Mouse (Mus musculus) cortical plate, adult 2 months (tissue): ENCODE measurements around the gene Slit1. TPM values are rescaled to one million over a fixed set of nuclear protein-coding genes. Genes with fewer than 3 reads are reported as not detected.

Experiments used
- H3K27ac ChIP-seq: fragments of 200-500 bp; 2 replicates; pipeline ENCODE4 v1.5.1; 2012; ENCODE audit warnings: low read length, control low read depth, inconsistent platforms; ENCODE audit not compliant: insufficient read depth
- H3K4me1 ChIP-seq: fragments of 200-500 bp; 2 replicates; pipeline ENCODE4 v1.6.1; 2011; ENCODE audit warnings: low read length; ENCODE audit not compliant: control insufficient read depth, insufficient read depth
- H3K4me3 ChIP-seq: fragments of 200-500 bp; 2 replicates; pipeline ENCODE4 v1.5.1; 2011; ENCODE audit warnings: mild to moderate bottlenecking, low read length, control low read depth; ENCODE audit not compliant: insufficient read depth
- CTCF ChIP-seq: fragments of 200-500 bp; IDR thresholded peaks from 2 replicates; pipeline ENCODE4 v1.5.1; 2011; ENCODE audit warnings: mild to moderate bottlenecking, control low read depth, low read length; ENCODE audit not compliant: insufficient read depth; ENCODE audit errors: extremely low read depth
- POLR2A ChIP-seq: fragments of 200-500 bp; IDR thresholded peaks from 2 replicates; pipeline ENCODE4 v1.6.1; 2011; ENCODE audit warnings: mild to moderate bottlenecking, low read length, control low read depth; ENCODE audit not compliant: insufficient read depth; ENCODE audit errors: extremely low read depth
- polyA plus RNA-seq: library from polyadenylated mRNA; depleted of rRNA; stranded (reverse); fragments of >200 nt; gene quantifications from 2 replicates; pipeline ENCODE4 v1.2.3, GENCODE M21; 2012

Gene Slit1
- polyA plus RNA-seq, 1 experiment = 20.3 TPM

GRCm38 (mm10) chr19:41589681-41590080, 153.8 kb downstream of the Slit1 start:
- no peak overlapping the region for H3K27ac ChIP-seq
- H3K4me1 ChIP-seq = no peaks in the 10 kb centered on the region
- TF ChIP-seq CTCF = no peak
- no peak for TF ChIP-seq POLR2A
- no peak overlapping the region for H3K4me3 ChIP-seq

GRCm38 (mm10) chr19:41589026-41589425, 154.4 kb downstream of the Slit1 start:
- Histone ChIP-seq H3K27ac (no peak overlapping the region), H3K4me1 (no peaks in the 10 kb centered on the region), H3K4me3 (no peak overlapping the region)
- TF ChIP-seq CTCF (no peak), POLR2A (no peak)

DNA sequence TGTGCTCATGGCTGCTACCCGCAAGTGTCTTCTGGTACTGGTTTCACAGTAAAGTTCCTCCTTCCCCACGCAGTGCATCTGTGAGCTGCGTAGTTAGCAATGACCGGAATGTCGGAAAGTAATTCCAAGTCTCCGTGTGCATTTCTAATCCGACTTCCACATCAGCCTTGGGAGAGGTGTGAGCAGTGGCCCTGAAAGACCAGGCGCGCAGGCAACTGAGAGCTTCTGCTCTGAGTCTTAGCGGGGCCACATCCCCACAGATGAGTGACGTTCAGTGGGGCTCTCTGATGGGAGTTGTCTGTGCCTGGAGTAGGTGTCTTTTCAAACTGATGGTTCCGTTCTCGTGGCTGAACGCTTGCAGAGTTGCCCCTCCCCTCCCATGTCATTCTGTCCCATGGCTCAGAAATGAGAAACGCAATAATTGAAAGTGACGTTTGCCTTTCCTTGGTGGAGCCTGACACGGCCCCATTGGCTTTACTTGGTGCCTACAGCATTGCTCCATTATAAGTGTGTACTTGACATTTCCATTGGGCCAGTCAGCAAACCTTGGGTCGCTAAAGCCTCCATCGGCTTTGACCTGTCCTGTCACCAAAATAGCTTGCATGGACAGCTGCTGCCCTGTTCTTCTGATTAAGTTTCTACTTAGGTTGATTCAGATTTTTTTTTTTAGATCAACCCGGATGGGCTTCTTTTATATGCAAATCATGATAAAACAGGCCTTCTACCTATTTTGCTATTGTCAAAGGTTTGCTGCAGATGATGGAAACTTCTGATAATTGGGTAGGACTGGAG, 155.8 kb downstream of the Slit1 start:
- Histone ChIP-seq H3K4me1 (no peaks in the 10 kb centered on the region), H3K4me3 (no peak overlapping the region), H3K27ac (no peak overlapping the region)
- TF ChIP-seq CTCF (no peak), POLR2A (no peak)

GRCm38 (mm10) chr19:41586752-41587151, 156.7 kb downstream of the Slit1 start:
- no peak overlapping the region for H3K27ac ChIP-seq
- no peaks in the 10 kb centered on the region for H3K4me1 ChIP-seq
- TF ChIP-seq POLR2A (no peak), CTCF (no peak)
- H3K4me3 ChIP-seq = no peak overlapping the region

DNA sequence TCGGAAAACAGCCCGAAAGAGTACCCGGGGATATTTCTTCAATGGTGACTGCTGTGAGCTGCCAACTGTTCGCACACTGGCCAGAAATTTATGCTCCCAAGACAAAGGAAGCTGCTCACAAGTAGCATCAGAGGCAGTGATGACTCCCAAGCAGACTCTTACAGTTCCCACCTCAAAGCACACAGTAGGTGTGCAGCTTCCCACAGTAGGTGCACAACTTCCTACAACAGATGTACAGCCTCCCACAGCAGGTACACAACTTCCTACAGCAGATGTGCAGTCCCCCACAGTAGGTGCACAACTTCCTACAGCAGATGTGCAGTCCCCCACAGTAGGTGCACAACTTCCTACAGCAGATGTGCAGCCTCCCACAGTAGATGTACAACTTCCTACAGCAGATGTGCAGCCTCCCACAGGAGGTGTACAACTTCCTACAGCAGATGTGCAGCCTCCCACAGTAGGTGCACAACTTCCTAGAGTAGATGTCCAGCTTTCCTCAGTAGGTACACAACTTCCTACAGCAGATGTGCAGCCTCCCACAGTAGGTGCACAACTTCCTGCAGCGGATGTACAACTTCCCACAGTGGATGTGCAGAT, 160.4 kb downstream of the Slit1 start:
- H3K27ac ChIP-seq = no peak overlapping the region
- H3K4me1 ChIP-seq = 0 out of 2 replicates have a peak, but pooled peaks cover 2% of the 10 kb centered on the region
- H3K4me3 ChIP-seq = no peak overlapping the region
- no peak for TF ChIP-seq CTCF

DNA sequence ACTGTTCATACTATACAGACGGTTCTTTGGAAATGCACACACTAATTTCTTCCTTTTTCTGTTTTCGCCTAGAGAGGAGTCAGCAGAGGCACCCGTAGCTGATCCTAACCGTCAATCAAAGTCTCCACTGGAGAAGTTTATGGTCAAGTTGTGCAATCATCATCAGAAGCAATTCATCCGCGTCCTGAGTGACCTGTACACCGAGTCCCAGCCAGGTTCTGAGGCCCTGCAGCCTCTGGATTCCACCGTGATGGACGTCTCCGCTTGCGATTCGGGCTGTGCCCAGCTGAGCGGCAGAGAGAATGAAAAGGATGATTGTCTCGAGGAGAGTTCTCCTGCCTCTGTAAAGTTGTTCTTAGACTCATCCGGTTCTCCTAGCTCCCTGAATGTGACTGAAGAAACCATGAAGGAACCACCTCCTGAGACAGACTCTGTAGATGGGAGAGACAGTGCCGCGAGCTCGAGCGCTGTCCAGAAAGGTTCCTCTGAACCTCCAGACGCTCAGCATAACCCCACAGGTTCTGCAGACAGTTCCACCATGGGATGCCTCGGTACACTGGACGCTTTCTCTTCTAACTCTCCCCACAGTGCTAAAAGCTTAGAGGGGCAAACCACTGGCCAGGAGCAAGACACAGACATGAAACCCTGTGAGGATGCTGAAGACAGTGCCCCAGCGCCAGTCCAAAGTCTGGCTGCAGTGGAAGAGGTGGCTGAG, 161.6 kb downstream of the Slit1 start, which contains the start of gene Gm340:
Gm340 (plus strand) TSS at position 665 of the 715 bp plus-strand sequence.
- TF ChIP-seq CTCF = no peak
- TF ChIP-seq POLR2A = no peak

GRCm38 (mm10) chr19:41579311-41579920, 164.0 kb downstream of the Slit1 start:
- H3K4me3 ChIP-seq = no peak overlapping the region
- H3K27ac ChIP-seq = no peak overlapping the region
- TF ChIP-seq CTCF (no peak), POLR2A (no peak)
- 0 out of 2 replicates have a peak, but pooled peaks cover 2% of the 10 kb centered on the region for H3K4me1 ChIP-seq

More for the DNA sequence above, 161.6 kb downstream of the Slit1 start, which contains the start of gene Gm340:
- Histone ChIP-seq H3K4me1 (0 out of 2 replicates have a peak, but pooled peaks cover 2% of the 10 kb centered on the region), H3K4me3 (no peak within 1 kb of the TSS), H3K27ac (no peak within 1 kb of the TSS)

DNA sequence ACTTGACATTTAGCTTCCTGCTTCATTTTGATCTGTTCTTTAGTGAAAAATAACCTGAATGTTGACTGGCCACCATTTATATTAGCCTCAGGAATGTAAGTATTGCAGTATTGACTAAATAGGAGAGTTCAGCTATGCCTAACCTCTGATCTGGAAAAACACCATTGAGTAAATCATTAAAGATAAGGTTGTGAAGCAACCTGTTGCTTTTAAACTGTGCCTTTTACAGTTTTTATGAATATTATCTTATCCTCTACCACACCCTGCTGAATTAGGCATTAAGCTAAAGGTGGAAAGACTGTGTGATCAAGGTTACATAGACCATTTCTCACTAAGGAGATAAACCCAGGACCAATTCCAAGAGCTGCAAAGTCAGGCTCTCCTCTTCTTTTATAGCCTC, 165.9 kb downstream of the Slit1 start:
- Histone ChIP-seq H3K27ac (no peak overlapping the region), H3K4me3 (no peak overlapping the region), H3K4me1 (0 out of 2 replicates have a peak, but pooled peaks cover 2% of the 10 kb centered on the region)
- TF ChIP-seq POLR2A (no peak), CTCF (no peak)

GRCm38 (mm10) chr19:41573700-41574099, 169.8 kb downstream of the Slit1 start:
- H3K4me3 ChIP-seq = no peak overlapping the region
- H3K27ac ChIP-seq = no peak overlapping the region
- no peak for TF ChIP-seq CTCF
- TF ChIP-seq POLR2A = no peak

More at GRCm38 (mm10) chr19:41573700-41574099, 169.8 kb downstream of the Slit1 start:
- H3K4me1 ChIP-seq = no peaks in the 10 kb centered on the region
